Mouse (Mus musculus) layer of hippocampus, adult 8-10 months (tissue): ENCODE results near the gene Sap30. TPM values are rescaled to one million over a fixed set of nuclear protein-coding genes. Genes with fewer than 3 reads are reported as not detected.
A peak's percentile ranks its signal among the peaks of the same experiment; 100 is the strongest.

ENCODE experiments used
- DNase-seq, 2 experiments: peaks; one replicate each; pipeline ENCODE4 v3.0.0; 2022; ENCODE audit warnings: low spot score in 2 of 2
- total RNA-seq, 4 experiments: library from RNA; stranded (reverse); gene quantifications; 2 replicates each; pipeline ENCODE4 v1.2.4; 2022

Sap30 gene
- total RNA-seq, 4 experiments from 2014 or later = 8.8 to 14.9 (median 10.2) TPM

GRCm38 (mm10) chr8:57443289-57443688 lies 44.4 kb downstream of the Sap30 start:
- DNase-seq = no peak

- DNase-seq = no peak
These were observed 46.1 kb downstream of the Sap30 start for GRCm38 (mm10) chr8:57441556-57441955.

GRCm38 (mm10) chr8:57441131-57441530 lies 46.5 kb downstream of the Sap30 start:
- no peak for DNase-seq

- DNase-seq = no peak
These were observed 51.2 kb downstream of the Sap30 start for GRCm38 (mm10) chr8:57436437-57436796.

- peak; percentile 32 to 61 for DNase-seq
These were observed 51.8 kb downstream of the Sap30 start for GRCm38 (mm10) chr8:57435768-57436436.

GRCm38 (mm10) chr8:57432802-57433201 lies 54.9 kb downstream of the Sap30 start:
- DNase-seq = no peak

Other genes starting within 250 kb of the Sap30 start
- not detected for gene Hand2, start 166.9 kb downstream of the Sap30 start, total RNA-seq
- gene Scrg1, start 31.9 kb downstream of the Sap30 start, total RNA-seq = 10 to 100 TPM; 53.6 to 76.8 (median 61.3) TPM
- gene Hmgb2, start 24.0 kb upstream of the Sap30 start, total RNA-seq = 10 to 100 TPM in 1 of 4 experiments, 1 to 10 TPM in 3; 2.6 to 13.0 (median 5.8) TPM
- 10 to 100 TPM; 11.1 to 12.9 (median 12.0) TPM for gene Galnt7, start 165.2 kb upstream of the Sap30 start, total RNA-seq